Mouse (Mus musculus) ovary, postnatal 10 days (tissue): ENCODE results near the gene Samd10.

Experiments used
- DNase-seq: peaks from one replicate; pipeline ENCODE4 v3.0.0; 2022; ENCODE audit warnings: low spot score

Gene Samd10

DNA sequence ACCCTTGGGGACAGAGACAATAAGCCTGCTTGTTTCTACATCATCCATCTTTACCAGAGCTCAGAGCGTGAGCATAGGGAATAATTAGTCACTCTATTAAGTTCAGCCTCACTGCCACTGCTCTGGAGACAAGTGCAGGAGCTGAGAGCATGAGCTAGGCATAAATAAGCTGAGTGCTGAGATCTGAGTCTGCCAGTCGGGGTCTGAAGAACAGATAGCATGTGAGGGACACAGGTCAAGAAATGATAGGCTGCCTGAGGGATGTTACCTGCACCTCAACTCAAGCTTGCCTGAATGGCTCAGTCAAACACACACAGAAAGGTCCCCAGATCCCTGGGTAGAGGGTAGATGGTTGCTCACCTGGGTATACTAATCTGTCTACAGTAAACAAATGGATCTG lies 21.9 kb downstream of the Samd10 start:
- no peak for DNase-seq

DNA sequence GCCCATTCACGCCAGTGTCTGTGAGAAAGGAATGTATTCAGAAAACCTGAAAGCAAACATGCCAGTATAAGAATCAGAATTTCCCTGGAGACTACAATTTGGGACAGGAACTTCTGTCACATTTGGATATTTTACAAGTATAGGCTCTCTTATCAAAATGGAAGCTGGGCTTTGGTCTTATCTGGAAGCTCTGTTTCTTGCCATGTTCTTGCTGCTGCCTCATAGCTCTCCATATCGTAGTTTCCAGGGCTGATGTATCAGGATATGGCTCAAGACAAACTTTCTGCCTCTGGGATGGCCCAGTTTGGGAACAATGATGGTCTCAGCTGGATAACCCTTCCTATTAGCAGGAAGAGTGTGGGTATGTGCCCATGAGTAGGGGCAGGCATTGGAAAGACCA lies 22.4 kb downstream of the Samd10 start:
- DNase-seq: no peak

DNA sequence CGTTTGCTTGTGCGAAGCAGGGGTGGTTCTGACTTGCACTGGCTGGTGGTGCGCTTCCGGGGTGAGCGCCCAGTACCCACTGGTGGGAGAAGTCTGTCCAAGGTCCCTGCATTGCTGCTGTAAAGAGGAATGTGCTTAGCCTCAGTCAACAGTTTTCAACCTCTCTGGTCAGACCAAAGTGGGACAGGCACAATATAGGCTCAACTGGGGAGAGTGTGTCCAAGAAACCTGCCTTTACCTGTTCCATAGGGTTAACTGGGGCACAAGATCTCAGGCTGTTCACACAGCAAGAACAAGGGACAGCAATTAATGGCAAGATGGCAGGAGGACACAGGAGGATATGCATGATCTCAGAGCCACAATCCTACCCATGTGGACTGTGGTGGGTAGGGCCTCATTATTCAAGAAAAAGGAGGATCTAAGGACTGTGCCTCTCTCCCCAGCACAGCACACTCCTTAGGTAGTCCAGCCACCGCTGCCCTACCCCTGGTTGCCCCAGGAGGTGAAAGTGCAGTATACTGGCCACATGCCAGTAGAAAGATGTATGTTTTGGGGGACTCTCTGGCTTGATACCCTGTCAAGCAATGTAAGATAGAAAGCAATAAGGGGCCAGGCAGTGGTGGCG lies 24.0 kb downstream of the Samd10 start:
- DNase-seq: no peak

DNA sequence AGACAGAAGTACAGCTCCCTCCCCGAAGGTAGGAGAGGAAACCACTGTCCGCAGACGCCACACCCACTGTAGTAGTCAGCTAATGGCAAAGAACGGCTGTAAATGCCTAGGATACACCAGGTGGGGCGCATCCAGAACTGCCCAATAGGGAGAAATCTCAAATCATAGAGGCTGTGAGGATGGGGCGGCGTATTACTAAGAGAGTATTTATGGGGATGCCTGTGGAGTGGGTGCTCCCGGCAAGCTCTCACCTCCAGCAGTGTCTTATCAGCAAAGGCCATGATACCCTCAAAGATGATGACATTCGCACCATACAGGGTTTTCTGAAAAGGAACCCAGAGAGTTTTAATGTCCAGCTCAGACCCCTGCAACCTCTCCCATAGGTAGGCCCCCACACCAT lies 25.1 kb downstream of the Samd10 start:
- DNase-seq: no peak

DNA sequence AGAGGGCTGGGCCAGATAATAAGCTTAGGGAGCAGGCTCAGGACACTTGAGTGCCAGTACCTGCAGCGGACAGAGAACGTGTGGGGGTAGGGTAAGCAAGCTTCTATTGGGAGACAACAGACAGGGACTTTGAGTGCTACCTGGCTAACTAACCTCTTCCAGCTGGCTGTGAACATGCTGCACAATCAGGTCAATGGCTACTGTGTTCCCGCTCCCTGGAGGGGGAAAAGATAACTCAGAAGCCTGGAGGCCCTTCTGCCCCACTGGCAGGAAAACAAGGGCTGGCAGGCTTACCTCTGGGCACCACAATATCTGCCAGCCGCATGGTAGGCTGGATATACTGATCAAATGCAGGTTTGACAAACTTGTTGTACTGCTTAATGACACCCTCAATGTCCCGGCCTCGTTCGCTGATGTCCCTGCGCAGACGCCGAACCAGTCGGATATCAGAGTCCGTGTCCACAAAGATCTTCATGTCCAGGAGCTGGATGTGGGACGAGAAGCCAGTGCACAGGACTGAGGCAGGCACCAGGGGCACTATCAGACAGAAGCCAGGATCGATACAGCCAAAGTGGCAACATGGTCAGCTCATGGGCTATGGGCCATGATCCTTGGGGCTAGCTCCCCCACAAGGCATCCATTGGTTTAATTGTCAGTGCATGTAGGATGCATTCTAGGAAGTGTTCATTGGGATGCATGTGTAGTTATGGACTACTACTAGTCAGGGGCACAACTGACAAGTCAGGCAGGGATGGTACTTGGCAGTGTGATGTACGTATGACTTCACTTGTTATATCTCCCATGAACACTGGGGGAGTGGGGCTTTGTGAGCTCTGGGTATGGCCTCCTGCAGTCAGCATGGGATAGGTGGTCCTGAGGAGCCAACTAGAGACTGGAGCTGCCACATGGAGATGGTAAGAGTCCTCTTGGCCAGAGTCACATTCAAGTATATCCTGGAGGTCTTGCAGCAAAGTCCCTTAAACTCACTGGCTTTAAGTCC lies 25.8 kb downstream of the Samd10 start:
- no peak for DNase-seq

DNA sequence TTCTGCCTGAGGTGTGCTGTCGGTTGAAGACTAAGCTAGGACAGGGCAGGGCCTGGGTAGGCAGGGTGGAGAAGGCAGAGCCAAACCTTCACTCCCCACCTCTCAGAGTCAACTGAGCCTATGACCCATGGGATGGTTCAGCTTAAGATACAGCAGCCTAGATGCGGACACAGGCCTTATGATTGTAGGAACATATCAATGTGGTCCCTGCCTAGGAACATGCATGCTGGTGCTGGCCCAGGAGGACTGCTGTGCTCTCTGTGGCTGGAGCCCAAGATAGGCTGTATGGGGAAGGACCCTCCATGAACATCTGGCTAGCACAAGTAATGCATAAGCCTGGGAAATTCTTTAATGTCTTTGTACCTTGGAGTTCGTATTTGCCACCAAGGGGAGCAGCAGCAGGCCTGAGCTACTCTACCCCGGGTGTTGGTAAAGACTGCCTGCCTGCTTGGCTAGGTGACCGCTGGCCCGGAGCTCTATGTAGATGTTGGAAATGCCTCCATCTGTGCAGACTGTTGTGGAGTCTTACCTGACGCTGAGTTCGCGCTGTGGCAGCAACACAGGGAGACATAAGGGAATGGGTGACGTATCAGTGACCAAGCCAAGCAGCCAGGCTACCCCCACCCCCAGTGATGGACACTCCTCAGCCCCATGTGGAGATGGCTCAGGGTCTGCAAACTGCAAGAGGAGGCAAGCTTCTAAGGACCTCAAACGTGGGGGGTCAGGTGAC lies 26.9 kb downstream of the Samd10 start:
- no peak for DNase-seq

DNA sequence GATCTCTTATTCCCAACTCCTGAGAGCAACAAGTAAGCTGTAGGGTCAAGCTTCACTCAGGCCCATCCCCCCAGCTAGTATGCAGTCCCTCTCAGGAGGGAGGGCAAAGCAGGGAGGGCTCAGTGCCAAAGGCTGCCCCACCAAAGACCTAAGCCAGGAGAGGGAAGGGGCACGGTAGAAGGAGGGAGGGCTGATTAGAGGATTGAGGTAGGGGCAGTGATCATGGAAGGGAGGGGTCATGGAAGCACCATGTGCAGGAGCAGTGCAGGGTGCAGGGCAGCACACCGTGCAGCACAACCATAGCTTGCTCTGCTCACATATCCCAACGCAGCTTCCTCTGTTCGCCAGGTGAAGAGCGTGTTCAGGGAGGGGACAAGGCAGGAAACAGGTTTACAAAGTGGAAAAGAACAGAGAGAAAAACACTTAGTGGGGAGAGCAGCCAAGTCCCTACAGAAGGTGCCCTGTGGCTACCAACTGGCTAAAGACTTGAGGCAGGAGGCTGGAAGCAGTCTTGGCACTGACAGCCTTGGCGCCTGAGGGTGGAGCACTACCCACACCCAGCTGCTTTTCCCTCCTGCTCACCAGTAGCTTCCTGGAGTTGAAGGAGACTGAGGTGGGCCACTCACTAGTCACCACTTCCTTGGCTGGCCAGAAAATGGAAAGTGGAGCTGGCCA lies 28.0 kb downstream of the Samd10 start:
- DNase-seq: no peak

DNA sequence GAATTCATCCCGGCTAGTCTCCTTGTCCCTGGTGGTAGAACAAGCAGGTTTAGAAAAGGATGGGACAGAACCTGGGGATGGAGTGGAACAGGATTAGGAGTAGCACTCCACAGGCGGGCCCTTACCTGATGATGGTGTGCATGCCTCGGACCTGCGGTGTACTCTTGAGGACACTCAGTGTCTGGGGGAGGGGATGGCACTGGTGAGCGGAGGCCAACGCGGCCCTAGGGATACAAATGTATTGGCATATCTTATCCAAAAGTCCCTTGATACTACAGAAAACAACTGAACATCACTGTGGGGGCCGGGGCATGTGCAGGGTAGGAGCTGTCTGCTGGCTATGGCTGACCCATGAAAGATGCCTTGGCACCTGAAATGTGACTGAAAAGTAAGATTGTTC lies 28.6 kb downstream of the Samd10 start:
- no peak for DNase-seq

DNA sequence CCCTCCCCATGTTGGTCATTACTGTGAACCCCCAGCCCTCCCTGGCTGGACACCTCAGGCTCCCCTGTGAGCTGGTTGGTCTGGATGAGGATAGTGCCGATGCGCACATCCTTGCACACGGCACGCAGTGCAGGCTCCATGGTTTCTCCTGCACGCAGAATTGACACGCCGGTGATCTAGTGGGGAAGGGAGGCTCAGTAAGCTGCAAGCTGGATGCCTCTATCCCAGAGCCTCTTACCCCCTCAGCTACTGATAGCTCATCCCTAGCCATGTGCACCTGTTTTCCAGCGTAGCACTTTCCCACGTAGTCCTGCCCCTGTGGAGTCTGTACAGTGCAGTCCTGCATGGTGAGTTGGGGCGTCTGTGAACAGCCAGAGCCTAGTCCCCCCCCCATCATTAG lies 29.2 kb downstream of the Samd10 start:
- DNase-seq: no peak

DNA sequence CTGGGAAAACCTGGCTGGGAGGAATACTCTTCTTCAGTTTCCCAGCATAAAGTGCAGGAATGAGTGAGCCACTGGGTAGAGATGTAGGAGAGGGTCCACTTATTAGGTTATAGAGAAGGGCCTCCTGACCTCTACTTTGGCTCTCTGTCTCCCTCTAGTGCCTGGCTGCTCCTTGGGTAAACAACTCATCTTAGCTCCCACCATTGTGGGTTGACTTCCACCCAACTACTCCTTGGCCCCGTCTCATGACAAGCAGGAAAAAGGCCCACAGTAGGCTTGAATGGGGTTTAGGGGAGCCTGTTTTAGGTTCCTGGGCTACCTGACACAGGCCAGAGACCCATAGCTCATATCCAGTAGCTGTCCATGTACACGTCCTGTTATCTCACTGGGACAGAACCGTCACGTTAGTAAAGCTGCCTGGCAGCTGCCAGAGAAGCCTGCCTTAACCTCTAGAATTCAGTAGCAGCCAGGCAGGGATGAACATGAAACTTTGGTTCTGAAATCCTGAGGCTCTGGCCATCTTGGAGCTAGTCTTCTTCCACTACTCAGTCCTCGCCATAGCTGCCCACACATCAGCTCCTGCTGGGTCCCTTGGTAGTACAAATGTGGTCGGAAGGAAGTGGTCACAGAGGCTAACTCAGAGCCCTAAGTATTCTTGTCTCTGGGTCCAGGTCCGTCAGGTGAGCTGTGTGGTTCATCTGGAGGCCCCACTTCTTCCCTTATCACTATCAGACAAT lies 30.6 kb downstream of the Samd10 start:
- no peak for DNase-seq

DNA sequence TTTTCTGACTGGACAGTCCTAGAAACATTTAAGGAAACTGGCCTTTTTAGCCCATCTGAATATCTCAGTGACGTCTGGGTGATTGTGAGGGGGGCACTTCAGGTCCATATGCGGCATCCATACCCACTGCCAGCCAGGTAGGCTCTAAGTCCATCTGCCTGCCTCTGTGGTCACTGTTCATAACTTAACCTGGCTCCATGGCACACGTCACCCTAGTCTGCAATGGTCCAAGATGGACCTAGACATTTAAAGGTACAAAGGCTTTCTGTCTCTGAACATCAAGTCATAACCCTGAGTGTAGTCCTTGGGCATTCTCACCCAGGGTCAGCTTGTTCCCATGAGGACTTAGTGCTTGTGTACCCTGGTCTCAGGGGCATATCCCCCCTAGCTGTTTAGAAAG lies 31.7 kb downstream of the Samd10 start:
- no peak for DNase-seq

DNA sequence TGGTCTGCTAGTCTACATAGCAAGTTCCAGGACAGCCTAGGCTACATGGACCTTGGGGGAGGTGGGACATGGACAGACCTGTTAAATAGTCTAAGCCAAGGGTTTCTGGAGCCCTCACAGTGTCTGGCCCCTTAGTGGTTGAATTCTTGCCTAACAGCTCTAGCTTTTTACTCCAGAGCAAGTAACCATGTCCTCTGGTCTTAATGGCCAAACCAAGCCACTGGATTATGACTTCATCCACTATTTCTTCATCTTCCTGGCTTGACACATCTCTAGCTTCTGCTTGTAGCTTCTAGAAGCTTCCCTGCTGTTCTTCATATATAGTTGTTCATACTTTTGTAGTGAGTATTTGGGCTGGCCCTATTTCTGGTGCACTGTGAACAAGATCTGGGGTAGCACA lies 45.2 kb downstream of the Samd10 start:
- DNase-seq: no peak

DNA sequence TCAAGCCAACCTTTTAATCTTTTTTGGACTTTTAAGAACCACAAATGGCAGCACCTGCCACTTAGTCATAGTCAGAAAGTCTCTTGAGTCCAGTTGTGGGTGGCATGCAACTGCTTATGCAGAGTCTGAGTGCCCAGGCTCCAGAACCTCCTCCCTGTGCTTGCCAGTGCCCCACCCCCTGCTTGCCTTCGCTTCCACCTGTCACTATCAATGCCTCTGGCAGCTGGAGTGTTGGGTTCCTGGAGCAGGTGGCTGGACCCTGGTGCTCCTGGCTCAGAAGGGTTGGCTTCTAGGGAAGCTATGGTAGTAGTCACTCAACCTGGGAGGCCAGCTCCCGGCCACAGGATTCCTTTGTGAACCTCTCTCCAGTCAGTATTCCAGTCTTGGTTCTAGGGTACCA lies 48.8 kb downstream of the Samd10 start:
- DNase-seq: no peak

DNA sequence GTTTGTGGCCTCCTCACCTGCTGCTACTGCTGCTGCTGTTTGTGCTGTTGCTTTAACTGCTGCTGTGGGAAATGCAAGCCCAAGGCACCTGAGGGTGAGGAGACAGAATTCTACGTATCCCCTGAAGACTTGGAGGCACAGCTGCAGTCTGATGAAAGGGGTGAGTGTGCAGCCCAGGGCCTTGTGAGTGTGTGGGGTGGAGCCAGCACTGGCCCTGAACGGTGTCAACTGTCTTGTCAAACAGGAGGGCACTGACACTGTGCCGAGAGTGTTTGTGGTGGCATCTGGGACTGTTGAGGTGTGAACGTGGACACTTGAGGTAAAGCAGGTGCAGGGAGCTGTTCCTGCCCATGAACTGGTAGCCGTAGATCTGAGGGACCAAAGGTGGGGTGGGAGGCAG lies 50.3 kb downstream of the Samd10 start:
- DNase-seq: no peak

DNA sequence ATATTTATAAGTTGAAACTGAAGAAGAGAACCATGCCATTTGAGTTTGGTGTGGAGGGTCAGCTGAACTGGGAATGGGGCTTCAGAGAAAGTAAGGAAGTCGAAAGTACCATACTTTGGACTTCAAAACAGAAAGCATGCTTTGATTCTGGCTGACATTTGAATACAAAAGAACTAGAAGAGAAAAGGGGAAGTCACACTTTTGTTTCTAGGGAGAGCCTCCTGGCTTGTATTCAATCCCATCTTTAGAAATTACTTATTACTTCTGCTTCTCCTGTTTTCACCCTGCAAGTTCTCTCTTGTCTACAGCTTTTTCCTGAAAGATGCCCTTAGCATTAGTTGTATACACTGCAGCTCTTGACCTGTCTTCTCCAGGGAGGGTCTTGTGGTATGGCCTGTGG lies 50.8 kb downstream of the Samd10 start:
- DNase-seq: no peak

DNA sequence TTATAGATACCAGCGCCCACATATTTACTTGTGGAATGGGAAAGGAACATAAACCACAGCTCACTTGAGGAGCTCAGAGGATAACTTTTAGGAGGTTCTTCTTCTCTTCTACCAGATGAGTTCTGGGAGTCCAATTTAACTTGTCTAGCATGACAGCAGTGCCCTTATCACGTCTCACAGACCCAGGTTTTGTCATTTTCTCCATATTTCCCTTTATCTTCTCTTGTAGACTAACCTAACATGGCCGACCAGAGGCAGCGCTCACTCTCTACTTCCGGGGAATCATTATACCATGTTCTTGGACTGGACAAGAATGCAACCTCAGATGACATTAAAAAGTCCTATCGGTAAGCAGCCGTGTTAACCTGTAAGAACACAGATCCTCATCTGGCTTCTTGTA lies 52.9 kb downstream of the Samd10 start:
- no peak for DNase-seq
